Mouse (Mus musculus) neutrophil, adult 5-6 weeks (primary cell): ENCODE results near the gene Agap1. TPM values are rescaled to one million over a fixed set of nuclear protein-coding genes. Genes with fewer than 3 reads are reported as not detected.

Experiments used
- ATAC-seq: fragments of 151-379, 151-347 bp; 2 replicates; pipeline ENCODE4 v1.8.0; 2017; ENCODE audit warnings: mild to moderate bottlenecking, moderate TSS enrichment; ENCODE audit not compliant: insufficient number of reproducible peaks, poor library complexity, low FRiP score, severe bottlenecking; ENCODE audit errors: extremely low read depth
- total RNA-seq: library from RNA; stranded (forward); fragments of 200-1000 nt; gene quantifications from 2 replicates; pipeline ENCODE4 v1.2.3, GENCODE M21; 2017

The Agap1 gene
- total RNA-seq, 1 experiment from 2014 or later: 9.7 TPM

DNA sequence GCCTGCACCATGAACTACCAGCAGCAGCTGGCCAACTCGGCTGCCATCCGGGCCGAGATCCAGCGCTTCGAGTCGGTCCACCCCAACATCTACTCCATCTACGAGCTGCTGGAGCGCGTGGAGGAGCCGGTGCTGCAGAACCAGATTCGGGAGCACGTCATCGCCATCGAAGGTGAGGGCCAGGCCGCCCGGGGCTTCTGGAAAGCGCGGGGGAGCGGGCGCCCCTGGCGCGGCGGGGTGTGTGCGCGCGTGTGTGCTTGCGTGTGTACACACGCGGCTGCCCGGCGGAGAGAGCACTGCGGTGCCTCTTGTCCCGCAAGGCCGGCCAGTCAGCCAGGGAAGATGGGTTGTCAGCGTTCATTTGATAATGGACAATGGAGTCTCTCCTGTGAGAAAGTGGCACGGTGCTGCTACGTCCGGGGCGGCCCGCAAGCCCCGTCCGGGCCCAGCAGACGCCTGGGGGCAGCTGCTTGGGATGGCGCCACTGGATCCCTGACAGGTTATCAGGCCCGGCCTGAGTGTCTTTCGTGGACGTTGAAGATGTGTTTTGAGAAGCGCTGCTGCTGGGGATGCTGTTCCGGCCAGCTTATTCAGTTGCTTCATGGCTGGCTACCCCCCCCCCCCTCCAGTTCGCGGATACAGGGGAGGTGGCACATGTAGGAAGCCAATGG is 950 bp downstream of the Agap1 start:
- no peak for ATAC-seq

DNA sequence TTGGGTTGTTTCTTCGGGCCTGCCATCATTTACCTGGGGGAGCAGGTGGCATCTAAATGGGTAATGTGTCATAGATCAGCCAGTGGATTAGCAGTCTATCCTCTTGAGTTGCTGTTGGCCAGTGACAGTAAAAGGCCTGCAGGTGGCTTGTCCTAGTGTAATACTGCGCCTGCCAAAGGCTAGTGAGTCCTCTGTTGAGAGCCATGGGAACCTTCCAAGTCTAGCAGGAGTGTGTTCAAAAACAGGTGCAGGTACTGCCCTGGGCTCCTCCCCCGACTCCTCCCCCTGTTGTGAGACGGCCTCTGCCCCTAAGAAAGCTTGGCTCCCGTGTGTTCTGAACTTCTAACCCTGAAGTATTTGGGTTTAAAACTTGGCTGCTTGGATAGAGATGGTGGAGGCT is 1.9 kb downstream of the Agap1 start:
- ATAC-seq: no peak

DNA sequence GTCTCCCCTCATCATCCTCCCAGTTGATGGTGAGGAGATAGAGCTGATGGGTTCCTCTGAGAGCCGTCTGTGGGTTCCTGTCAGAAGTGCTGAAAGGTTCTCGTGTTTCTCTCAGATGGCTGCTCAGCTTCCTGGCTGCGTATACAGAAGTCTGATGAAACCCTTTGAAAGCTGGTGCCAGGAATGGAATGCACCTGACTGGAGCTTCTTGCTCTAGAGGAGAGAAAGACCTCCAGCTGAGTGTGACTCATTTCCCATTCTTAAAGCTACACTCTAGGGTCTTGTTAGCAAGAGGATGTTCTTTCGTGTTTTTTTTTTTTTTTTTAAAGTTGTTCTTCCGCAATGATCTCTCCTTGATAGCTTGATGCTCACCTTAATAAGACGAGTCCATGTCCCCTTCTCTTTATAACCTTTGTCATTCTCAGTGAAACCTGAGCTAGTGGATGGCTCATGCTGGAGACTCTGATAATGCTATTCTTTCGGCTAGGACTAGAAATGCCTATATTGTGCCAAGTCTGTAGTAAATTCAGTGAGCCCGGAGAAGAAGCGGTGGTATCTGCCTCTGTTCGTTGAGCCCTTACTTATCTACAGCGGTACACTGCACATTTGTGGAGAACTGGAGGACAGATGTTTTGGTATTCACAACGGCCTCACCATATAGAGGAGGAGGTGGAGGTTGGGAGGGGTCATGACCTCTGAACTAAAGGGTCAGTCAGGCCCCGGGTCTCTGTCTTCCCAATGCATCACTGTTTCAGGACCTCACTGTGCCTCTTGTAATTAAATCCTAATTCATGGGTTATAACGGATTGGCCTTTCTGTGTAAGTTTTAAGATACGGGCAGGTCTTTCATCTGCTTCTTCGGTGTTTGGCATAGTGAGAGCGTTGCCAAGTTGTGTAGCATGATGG is 2.8 kb downstream of the Agap1 start:
- no peak for ATAC-seq

DNA sequence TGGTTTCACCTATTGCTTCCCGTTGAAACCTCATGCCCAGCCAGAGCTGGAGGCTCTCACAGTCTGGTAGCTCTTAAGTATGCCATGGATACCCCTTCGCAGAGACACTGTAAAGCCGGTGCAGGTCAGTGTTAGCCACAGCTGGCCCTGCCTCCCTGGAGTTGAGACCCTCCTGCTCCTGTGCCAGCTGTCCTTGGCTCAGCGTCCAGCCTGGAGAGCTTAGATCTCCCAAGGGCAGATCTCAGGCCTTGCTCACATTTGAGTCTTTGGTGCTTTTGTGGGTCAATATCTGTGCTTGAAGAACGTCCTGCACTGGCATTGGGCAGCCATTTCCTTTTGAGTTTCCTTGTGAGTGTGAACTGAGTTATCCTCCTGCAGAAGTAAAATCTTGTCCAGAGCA is 7.3 kb downstream of the Agap1 start:
- no peak for ATAC-seq

DNA sequence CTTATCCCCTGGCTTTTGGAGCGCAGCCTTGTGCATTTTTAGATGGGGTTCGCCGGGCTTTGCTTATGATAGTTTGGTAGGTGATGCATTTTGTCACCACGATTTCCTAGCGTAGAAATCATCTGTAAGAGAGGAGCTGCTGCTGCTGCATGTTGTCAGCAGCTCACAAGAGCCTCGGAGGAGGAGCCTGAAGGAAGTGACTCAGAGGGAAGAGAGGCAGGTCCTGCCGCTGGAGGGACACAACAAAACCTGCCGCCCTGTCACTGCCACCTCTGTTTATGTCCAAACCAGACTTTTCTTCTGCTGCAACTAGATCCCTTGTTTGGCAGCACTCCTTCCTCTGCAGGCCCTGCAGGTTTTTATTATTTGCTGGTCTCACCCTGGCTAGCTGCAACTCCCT is 8.5 kb downstream of the Agap1 start:
- no peak for ATAC-seq

DNA sequence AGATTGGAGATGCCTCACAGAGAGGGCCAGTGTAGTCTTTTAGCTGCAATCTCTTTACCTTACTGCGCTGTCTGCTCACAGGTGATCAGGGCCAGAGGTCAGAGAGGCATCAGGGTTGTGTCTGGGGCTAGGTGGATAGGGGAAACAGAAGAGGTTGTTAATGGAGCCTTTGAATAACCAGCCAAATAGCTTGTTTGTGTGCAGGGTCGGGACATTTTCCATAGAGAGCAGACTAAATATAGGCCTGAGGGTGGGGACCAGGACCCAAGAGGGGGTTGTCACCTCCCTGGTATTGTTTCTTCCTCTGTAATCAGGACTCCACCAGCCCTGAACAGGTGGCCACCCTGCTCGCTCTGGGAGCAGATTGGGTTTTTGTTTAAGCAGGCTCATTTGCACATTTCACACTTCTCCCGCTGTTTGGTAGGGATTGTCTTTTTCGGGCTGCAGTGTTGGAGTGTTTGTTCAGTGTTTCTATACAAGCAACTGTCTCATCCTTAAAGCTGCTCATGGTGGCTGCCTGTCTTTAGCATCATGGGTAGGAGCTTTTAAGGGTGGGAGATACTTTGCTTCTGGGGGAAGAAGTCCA is 10.9 kb downstream of the Agap1 start:
- ATAC-seq: peak; percentile 13; the same call in 1 of the 2 replicates

DNA sequence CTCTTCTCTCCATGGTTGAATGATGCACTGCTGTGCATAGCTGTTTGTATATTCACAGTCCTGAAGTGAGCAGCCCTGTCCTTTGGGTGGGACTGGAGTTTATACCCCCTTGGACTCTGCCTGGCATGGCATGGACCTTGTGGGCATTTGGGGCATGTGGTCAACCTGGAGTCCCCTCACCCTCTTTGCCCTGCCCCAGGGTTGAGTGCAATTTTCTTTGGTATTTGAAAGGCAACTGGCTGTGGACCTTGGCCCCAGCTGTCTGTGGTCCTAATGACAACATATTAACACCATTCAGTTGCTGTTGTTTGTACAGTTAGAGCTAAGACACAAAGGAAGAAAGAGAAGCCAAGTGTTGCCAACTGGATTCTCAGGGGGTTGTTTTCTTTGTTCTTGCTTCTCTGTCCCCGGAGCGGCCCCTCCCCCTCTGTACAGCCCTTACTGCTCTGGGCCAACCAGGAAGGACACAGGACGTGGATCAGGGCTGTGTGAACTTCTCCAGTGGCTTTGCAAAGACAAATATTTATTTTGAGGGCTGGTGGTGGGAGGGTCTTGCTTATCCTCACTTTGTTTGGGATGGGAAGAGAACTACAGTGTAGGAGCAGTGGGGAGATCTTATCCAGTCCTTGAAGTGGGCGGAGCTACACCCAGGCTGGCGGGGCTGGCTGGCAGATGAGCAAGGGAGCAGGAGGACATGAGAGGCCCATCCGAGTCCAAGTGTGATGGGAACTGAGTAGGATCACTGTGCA is 12.9 kb downstream of the Agap1 start:
- no peak for ATAC-seq

DNA sequence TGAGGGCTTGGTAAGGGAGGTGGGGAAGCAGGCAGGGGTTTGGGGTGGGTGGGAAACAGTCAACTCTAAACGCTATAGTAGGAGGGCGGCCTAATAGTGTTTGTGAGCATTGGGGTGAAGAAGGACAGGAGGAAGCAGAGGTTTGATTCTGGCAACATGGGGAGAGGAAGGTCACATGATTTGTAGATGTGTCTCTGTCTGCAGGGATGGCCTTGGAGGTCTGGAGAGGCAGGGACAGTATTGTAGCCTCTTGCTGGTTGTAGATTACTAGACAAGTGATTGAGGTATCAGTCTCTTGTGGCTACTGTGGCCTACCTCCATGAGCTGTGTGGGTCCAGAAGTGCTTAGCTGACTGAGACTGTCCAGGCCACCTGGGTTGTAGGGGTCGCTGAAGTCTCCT is 13.5 kb downstream of the Agap1 start:
- ATAC-seq: no peak

DNA sequence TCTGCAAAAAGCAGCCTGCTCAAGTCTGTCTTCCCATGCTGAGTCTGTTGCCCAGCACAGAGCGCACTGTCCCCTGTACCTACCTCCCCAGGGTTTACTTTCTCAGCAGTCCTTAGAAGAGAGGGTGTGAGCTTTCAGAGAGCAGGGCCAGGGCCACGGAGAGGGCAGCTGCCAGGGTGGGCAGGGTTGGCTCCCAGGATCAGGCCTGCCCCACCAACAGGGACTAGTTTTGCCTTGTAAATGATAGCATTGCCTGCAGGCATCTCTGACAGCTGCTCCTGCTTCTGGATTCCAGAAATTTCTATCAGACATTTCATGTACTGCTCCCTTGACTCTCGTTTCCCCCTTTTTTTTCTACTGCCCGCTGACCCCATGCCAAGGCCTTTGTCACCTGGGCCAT is 16.8 kb downstream of the Agap1 start:
- ATAC-seq: no peak

DNA sequence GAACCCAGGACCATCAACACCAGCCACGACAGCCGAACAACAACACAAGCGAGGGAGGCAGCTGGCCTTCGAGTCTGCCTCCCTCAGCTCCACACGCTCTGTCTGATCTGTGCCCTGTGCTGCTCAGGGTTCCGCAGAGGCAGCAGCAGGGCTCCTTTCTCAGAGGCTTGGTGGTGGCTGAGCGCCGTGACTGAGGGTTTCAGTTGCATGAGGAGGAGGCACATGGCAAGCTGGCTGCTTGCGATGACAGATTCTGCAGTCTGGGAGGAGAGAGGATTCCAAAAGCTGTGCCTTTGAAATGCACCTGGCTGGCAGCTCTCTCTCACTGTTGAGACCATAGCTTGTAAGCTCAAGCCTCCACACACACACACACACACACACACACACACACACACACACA is 17.3 kb downstream of the Agap1 start:
- no peak for ATAC-seq

DNA sequence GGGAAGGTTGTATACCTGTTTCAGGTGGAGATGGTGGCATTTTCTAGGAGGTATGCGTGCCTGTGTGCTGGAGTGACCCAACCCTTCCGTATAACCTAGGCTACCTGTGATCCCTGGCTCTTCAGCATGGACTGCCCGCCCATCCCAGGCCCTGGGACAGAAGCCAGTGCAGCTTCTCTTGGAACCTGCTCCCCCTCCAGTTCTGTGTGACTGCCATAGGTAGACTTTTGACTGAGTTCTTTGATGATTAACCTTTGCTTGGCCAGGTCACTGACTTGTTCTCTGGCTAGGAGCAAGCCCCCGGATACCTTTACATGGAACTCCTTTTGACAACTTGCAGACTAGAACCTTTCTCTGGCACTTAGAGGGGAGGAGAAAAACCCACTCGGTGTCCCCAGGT is 19.3 kb downstream of the Agap1 start:
- no peak for ATAC-seq

DNA sequence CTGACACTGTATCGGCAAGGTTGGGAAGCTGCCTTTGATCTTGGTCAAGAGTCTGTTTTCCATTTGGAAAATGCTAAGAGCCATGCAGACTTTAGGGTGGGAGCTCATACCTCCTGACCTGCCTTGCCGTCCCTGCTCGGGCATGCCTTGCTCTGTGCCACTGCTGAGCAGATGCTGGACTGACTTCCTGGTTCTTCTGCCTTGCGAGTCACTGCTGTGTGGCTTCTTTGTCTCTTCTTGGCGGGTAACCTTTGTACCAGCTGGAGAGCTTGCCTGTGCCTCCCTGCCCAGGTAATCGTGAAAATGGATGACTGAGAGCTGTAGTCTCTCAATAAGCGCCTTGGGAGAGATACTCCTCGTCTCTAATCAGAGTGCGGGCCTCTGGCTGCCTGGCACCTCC is 20.2 kb downstream of the Agap1 start:
- ATAC-seq: no peak

DNA sequence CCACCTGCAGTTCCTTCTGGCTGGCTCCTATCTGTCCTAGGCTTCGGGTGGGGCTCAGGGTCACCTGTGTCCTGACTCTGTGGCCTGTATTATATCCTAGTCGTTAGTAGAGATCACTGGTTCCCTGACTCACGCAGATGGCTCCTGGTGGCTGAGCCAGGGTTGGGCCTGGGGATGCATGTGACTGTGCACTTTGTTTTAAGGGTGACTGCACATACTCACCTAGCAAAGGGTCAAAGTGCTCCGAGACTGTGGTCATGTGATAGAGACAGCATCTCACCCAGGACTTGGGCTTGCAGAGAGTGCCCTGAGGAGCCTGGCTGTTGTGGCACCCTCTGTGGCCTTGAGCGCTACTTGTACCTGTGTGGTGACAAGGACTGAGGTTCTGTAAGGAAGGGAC is 22.4 kb downstream of the Agap1 start:
- ATAC-seq: no peak

DNA sequence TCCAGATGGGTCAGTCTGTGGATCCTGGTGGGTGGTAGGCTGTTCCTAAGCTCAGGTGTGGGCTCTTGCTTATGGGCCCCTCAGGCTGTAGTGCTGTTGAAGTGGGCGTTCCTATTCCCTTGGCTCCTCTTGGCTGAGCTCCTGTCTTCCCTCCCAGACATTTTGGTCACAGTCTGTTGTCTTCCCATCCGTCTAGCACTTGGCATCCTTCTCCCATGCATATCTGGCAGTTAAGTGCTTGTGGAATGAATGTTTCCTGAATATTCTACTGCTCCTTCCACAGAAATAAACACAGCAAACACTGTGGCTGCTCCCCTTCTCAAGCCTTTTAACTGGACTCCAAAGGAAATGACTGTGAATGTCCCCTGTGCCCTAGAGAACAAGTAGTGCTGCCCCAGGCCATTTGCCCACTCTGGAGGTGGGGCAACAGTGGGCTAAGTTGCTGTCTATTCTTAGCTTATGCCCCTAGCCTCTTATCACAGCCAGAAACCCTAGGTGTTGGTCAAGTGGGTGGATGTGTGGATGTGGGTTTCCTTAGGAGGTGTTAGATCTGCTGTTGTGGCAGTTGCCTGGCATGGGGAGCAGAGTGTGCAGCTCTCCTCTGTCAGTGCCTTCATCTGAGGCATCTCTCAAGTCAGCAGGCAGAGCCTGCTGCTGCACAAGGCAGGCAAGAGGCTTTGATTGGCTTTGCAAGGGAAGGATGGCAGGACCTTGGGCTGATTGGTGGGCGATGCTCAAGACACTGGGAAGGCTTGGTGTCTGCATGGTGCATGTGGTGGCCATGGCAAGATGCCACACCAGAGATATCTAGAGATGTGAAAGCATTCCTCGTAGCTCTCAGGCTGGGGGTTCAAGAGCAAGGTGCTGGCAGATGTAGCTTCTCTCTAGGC is 24.2 kb downstream of the Agap1 start:
- no peak for ATAC-seq

DNA sequence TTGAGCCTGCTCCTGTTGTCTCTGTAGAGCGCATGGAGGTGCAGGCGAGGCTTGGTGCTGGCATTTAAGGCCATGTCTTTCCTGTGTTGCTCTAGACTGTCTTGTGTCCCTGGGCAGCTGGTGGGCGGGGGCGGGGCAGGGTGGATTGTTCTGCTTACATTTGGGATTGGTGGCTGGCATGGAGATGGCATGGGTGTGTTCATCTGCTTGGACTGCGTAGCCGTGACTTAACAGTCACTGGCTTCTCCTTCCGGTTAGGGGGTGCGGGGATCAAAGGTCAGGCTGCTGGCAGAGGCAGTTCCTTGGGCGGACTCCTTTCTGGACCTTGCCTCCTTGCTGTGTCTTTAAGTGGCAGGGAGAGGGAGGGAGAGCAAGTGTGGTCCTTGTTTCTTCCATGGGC is 26.5 kb downstream of the Agap1 start:
- ATAC-seq: no peak

DNA sequence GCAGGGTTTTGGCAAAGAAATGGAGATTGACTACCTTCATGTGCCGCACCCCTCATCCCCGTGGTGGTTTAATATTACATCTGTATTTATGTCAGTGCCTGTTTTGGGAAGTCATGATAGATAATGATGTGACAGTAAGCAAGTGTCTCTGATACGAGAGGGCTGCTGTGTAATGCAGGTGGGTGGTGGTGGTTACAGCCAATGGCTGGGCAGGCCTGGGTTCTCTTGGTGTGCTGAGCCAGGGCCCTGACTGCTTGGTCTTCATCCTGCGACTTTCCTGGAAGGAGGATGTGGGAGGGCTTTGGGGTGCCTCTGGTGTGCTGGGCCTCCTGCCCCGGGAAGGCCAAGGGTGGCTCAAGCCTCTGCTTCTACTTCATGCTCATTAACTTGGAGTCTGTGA is 28.2 kb downstream of the Agap1 start:
- no peak for ATAC-seq

DNA sequence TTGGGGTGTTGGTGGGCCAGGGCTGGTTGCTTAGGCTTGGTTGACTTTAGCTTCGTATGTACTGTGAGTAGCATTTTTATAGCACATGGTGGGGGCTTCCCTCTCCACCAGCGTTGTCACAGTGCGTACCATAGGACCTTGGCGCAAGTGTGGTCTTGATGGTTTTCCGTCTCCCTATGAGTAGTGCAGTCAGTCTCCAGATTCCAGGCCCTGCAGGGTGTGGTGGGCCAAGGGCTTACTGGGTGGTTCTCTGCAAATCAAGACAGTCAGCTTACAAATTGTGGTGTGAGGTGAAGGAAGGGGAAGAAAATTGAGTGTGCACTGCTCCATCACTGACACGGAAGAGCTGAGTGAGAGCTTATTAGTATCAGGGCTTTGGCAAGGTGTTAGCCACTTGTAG is 32.3 kb downstream of the Agap1 start:
- no peak for ATAC-seq

DNA sequence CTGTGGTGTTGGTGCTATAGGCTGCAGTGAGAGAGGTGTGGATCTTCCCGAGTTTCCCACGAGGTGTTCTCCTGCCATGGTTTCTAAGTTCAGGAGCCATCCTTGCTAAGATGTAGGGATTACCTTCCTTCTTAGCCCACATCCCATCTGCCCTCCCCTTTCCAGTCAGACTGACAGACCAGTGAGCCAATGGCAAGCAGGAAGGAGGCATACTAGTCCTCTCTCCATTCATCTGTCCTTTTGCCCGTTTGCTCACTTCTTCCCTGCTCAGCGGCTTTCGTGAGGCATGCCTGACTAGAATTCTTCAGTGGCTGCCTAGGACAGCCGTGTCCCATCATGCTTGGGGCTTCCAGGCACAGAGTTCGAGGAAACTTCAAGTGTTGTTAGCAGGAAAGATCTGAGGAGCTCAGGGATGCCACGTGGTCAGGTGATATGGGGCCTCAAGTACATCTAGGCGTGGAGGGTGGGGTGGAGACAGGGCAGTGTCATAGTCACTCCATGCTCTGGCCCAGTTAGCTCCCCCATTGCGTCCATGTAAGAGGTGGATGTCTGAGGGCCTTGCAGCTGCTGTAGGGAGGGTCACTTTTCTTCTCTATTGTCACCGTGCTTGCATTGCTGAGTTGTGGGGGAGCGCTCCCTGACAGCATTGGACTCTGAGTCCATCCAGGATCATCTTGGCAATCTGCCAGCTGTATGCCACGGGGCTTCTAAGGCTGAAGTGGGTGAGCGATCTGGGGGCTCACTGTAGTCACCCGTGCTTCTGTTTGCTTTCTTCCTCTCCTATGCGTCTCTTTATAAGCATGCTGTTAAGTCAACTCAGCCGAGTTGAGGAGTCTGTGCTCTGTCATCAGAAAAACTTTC is 34.7 kb downstream of the Agap1 start:
- no peak for ATAC-seq
